Mouse (Mus musculus): Measurements from ENCODE around the gene Olfr665. TPM values are rescaled to one million over a fixed set of nuclear protein-coding genes. Genes with fewer than 3 reads are reported as not detected.
"Not testable (repeated sequence)": the region's sequence is repeated elsewhere in the genome, so short reads cannot be mapped to it uniquely, and the experiment has no call there.

Olfr665 gene
- not detected in 2 replicates for polyA plus RNA-seq (2015; fragmentation: Nextera tagmentation; extraction: Ambion mirVana)

- no peaks in the 10 kb centered on the region for H3K4me1 ChIP-seq (ENCODE audit: control insufficient read depth, insufficient read depth, low read length)
- no peaks in the 10 kb centered on the region for H3K27me3 ChIP-seq (ENCODE audit: control insufficient read depth, insufficient read depth, low read length)
- WGBS, result 24% methylated on average over 1 of the region's 1 CpGs
- no peak within 1 kb of the TSS for H3K4me3 ChIP-seq (ENCODE audit: low read length)
- no peak within 1 kb of the TSS for H3K9ac ChIP-seq (ENCODE audit: low read length)
- no peak within 1 kb of the TSS for H3K4me2 ChIP-seq (ENCODE audit: low read depth, low read length)
- H3K9me3 ChIP-seq (replicated peaks; ENCODE audit: control insufficient read depth, low read length), result no peaks in the 10 kb centered on the region
- H3K36me3 ChIP-seq (ENCODE audit: control insufficient read depth, insufficient read depth), result no peaks in the 10 kb centered on the region
- no peak for ATAC-seq (replicated peaks; ENCODE audit: extremely low read depth, insufficient read depth, low FRiP score)
- H3K27ac ChIP-seq (ENCODE audit: low read length), result no peak within 1 kb of the TSS
Observed at GRCm38 (mm10) chr7:104877731-104878130, at the start of gene Olfr665. Gene Olfr665 (plus strand): TSS chr7:104878031.

- WGBS, result 45% methylated on average over 1 of the region's 1 CpGs
- no peak within 1 kb of the TSS for H3K27ac ChIP-seq (ENCODE audit: low read length)
- H3K4me3 ChIP-seq (ENCODE audit: low read length), result no peak within 1 kb of the TSS
- no peaks in the 10 kb centered on the region for H3K27me3 ChIP-seq (ENCODE audit: control insufficient read depth, insufficient read depth, low read length)
- H3K4me2 ChIP-seq (ENCODE audit: low read depth, low read length), result no peak within 1 kb of the TSS
- H3K36me3 ChIP-seq (ENCODE audit: control insufficient read depth, insufficient read depth), result no peaks in the 10 kb centered on the region
- no peaks in the 10 kb centered on the region; the same call in 1 of the 2 replicates for H3K9me3 ChIP-seq (replicated peaks; ENCODE audit: control insufficient read depth, low read length)
- no peak within 1 kb of the TSS for H3K9ac ChIP-seq (ENCODE audit: low read length)
- ATAC-seq (replicated peaks; ENCODE audit: extremely low read depth, insufficient read depth, low FRiP score), result no peak
- no peaks in the 10 kb centered on the region for H3K4me1 ChIP-seq (ENCODE audit: control insufficient read depth, insufficient read depth, low read length)
Observed at GRCm38 (mm10) chr7:104842503-104842902, 35.3 kb upstream of the Olfr665 start, which contains the start of gene Usp17lb. Gene Usp17lb (minus strand): TSS chr7:104842603.

GRCm38 (mm10) chr7:104843731-104844287, 34.0 kb upstream of the Olfr665 start:
- Histone ChIP-seq H3K4me2 (ENCODE audit: low read depth, low read length) (no peak overlapping the region), H3K9me3 (replicated peaks; ENCODE audit: control insufficient read depth, low read length) (no peaks in the 10 kb centered on the region; the same call in 1 of the 2 replicates), H3K4me3 (ENCODE audit: low read length) (no peak overlapping the region), H3K27ac (ENCODE audit: low read length) (no peak overlapping the region), H3K27me3 (ENCODE audit: control insufficient read depth, insufficient read depth, low read length) (no peaks in the 10 kb centered on the region), H3K4me1 (ENCODE audit: control insufficient read depth, insufficient read depth, low read length) (no peaks in the 10 kb centered on the region), H3K9ac (ENCODE audit: low read length) (no peak overlapping the region), H3K36me3 (ENCODE audit: control insufficient read depth, insufficient read depth) (no peaks in the 10 kb centered on the region)
- WGBS, result 68% methylated on average over 1 of the region's 1 CpGs
- no peak for ATAC-seq (replicated peaks; ENCODE audit: extremely low read depth, insufficient read depth, low FRiP score)

- H3K27ac ChIP-seq (ENCODE audit: low read length); H3K4me3 ChIP-seq (ENCODE audit: low read length); H3K4me2 ChIP-seq (ENCODE audit: low read depth, low read length); H3K9me3 ChIP-seq (replicated peaks; ENCODE audit: control insufficient read depth, low read length); ATAC-seq (replicated peaks; ENCODE audit: extremely low read depth, insufficient read depth, low FRiP score); H3K36me3 ChIP-seq (ENCODE audit: control insufficient read depth, insufficient read depth); H3K4me1 ChIP-seq (ENCODE audit: control insufficient read depth, insufficient read depth, low read length); H3K27me3 ChIP-seq (ENCODE audit: control insufficient read depth, insufficient read depth, low read length); H3K9ac ChIP-seq (ENCODE audit: low read length): not testable (repeated sequence)
- WGBS, result 75% methylated on average over 2 of the region's 2 CpGs
Observed at GRCm38 (mm10) chr7:104851546-104851945, 26.3 kb upstream of the Olfr665 start.

GRCm38 (mm10) chr7:104855248-104855750, 22.5 kb upstream of the Olfr665 start:
- 73% methylated on average over 3 of the region's 3 CpGs for WGBS

GRCm38 (mm10) chr7:104856709-104857108, 21.1 kb upstream of the Olfr665 start, which contains the start of gene Usp17la:
Gene Usp17la (plus strand): TSS chr7:104857009.
- WGBS, result 66% methylated on average over 2 of the region's 2 CpGs
- H3K27ac ChIP-seq (ENCODE audit: low read length); ATAC-seq (replicated peaks; ENCODE audit: extremely low read depth, insufficient read depth, low FRiP score); H3K36me3 ChIP-seq (ENCODE audit: control insufficient read depth, insufficient read depth); H3K27me3 ChIP-seq (ENCODE audit: control insufficient read depth, insufficient read depth, low read length); H3K4me3 ChIP-seq (ENCODE audit: low read length); H3K9ac ChIP-seq (ENCODE audit: low read length); H3K4me1 ChIP-seq (ENCODE audit: control insufficient read depth, insufficient read depth, low read length); H3K4me2 ChIP-seq (ENCODE audit: low read depth, low read length); H3K9me3 ChIP-seq (replicated peaks; ENCODE audit: control insufficient read depth, low read length): not testable (repeated sequence)

More at GRCm38 (mm10) chr7:104855248-104855750, 22.5 kb upstream of the Olfr665 start:
- no peak overlapping the region for H3K4me3 ChIP-seq (ENCODE audit: low read length)
- no peak overlapping the region for H3K4me2 ChIP-seq (ENCODE audit: low read depth, low read length)
- H3K9me3 ChIP-seq (replicated peaks; ENCODE audit: control insufficient read depth, low read length), result no peaks in the 10 kb centered on the region
- no peaks in the 10 kb centered on the region for H3K36me3 ChIP-seq (ENCODE audit: control insufficient read depth, insufficient read depth)
- H3K9ac ChIP-seq (ENCODE audit: low read length), result no peak overlapping the region
- no peak overlapping the region for H3K27ac ChIP-seq (ENCODE audit: low read length)
- ATAC-seq (replicated peaks; ENCODE audit: extremely low read depth, insufficient read depth, low FRiP score), result no peak
- H3K4me1 ChIP-seq (ENCODE audit: control insufficient read depth, insufficient read depth, low read length), result no peaks in the 10 kb centered on the region
- no peaks in the 10 kb centered on the region for H3K27me3 ChIP-seq (ENCODE audit: control insufficient read depth, insufficient read depth, low read length)

- no peak overlapping the region for H3K9ac ChIP-seq (ENCODE audit: low read length)
Observed at GRCm38 (mm10) chr7:104857683-104858082, 20.1 kb upstream of the Olfr665 start.

GRCm38 (mm10) chr7:104861381-104861780, 16.4 kb upstream of the Olfr665 start:
- Histone ChIP-seq H3K4me1 (ENCODE audit: control insufficient read depth, insufficient read depth, low read length) (no peaks in the 10 kb centered on the region), H3K4me3 (ENCODE audit: low read length) (no peak overlapping the region), H3K4me2 (ENCODE audit: low read depth, low read length) (no peak overlapping the region), H3K27me3 (ENCODE audit: control insufficient read depth, insufficient read depth, low read length) (no peaks in the 10 kb centered on the region), H3K9ac (ENCODE audit: low read length) (no peak overlapping the region), H3K9me3 (replicated peaks; ENCODE audit: control insufficient read depth, low read length) (no peaks in the 10 kb centered on the region), H3K36me3 (ENCODE audit: control insufficient read depth, insufficient read depth) (no peaks in the 10 kb centered on the region), H3K27ac (ENCODE audit: low read length) (no peak overlapping the region)
- WGBS, result 70% methylated on average over 3 of the region's 3 CpGs
- no peak for ATAC-seq (replicated peaks; ENCODE audit: extremely low read depth, insufficient read depth, low FRiP score)

More at GRCm38 (mm10) chr7:104857683-104858082, 20.1 kb upstream of the Olfr665 start:
- ATAC-seq (replicated peaks; ENCODE audit: extremely low read depth, insufficient read depth, low FRiP score), result no peak
- Histone ChIP-seq H3K36me3 (ENCODE audit: control insufficient read depth, insufficient read depth) (no peaks in the 10 kb centered on the region), H3K27me3 (ENCODE audit: control insufficient read depth, insufficient read depth, low read length) (no peaks in the 10 kb centered on the region), H3K4me3 (ENCODE audit: low read length) (no peak overlapping the region), H3K4me2 (ENCODE audit: low read depth, low read length) (no peak overlapping the region), H3K4me1 (ENCODE audit: control insufficient read depth, insufficient read depth, low read length) (no peaks in the 10 kb centered on the region), H3K9me3 (replicated peaks; ENCODE audit: control insufficient read depth, low read length) (no peaks in the 10 kb centered on the region), H3K27ac (ENCODE audit: low read length) (no peak overlapping the region)
- 58% methylated on average over 1 of the region's 1 CpGs for WGBS

GRCm38 (mm10) chr7:104895852-104896251, 18.0 kb downstream of the Olfr665 start, which contains the start of gene Olfr666:
Gene Olfr666 (minus strand): TSS chr7:104895952.
- H3K27me3 ChIP-seq (ENCODE audit: control insufficient read depth, insufficient read depth, low read length), result no peaks in the 10 kb centered on the region
- whole genome bisulfite sequencing, result 83% methylated on average over 2 of the region's 2 CpGs
- no peaks in the 10 kb centered on the region for H3K36me3 ChIP-seq (ENCODE audit: control insufficient read depth, insufficient read depth)

More at GRCm38 (mm10) chr7:104895852-104896251, 18.0 kb downstream of the Olfr665 start, which contains the start of gene Olfr666:
- Histone ChIP-seq H3K9me3 (replicated peaks; ENCODE audit: control insufficient read depth, low read length) (0 out of 2 replicates have a peak, but pooled peaks cover 2% of the 10 kb centered on the region), H3K9ac (ENCODE audit: low read length) (no peak within 1 kb of the TSS), H3K4me2 (ENCODE audit: low read depth, low read length) (no peak within 1 kb of the TSS), H3K4me1 (ENCODE audit: control insufficient read depth, insufficient read depth, low read length) (no peaks in the 10 kb centered on the region), H3K27ac (ENCODE audit: low read length) (no peak within 1 kb of the TSS), H3K4me3 (ENCODE audit: low read length) (no peak within 1 kb of the TSS)
- ATAC-seq (replicated peaks; ENCODE audit: extremely low read depth, insufficient read depth, low FRiP score), result no peak

Data from heart, embryonic 16.5 days (tissue).